Mouse (Mus musculus): Measurements from ENCODE around the gene Rnh1. TPM values are rescaled to one million over a fixed set of nuclear protein-coding genes. Genes with fewer than 3 reads are reported as not detected.

Rnh1 gene
- polyA plus RNA-seq, 1 experiment = 149 TPM

DNA sequence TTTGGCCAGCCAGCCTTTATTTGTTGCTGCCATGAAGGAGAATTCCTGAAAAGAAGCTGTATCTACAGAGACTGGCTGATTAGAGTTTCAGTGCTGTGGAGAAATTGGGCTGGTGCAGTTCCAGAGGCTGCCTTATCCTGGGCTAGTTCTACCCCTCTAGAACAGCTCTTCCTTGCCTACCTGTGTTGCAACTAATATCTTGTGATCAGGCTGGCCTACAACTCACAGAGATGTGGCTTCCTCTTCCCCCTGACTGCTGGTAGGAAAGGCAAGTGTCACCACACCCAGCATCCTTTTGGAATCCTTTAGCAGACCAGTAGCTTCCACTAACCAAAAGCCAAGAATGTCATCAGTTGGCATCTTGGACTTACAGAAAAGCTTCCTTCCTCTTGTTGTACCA lies 2.8 kb downstream of the Rnh1 start:
- DNase-seq (ENCODE audit: low read depth, low spot score) = no peak

DNA sequence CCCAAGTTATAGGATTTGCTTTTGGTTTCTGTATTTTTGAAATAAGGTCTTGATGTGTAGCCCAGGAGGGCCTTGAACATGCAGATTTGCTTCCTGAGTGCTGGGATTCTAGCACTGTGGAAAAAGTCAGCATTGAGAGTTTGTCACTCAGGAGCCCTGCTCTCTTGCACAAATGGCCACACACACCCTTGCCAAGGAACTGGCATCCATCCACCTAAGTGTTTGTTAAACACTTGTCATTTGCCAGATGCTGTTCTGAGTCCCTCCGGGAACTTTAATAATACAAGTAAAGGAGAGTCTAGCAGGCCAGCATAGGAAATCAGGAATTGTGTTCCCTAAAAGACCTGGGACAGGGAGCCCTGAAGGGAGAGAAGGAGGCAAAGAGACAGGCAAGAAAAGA lies 3.4 kb downstream of the Rnh1 start:
- 3% methylated on average over 1 of the region's 1 CpGs for WGBS
- no peak for DNase-seq (ENCODE audit: low read depth, low spot score)

DNA sequence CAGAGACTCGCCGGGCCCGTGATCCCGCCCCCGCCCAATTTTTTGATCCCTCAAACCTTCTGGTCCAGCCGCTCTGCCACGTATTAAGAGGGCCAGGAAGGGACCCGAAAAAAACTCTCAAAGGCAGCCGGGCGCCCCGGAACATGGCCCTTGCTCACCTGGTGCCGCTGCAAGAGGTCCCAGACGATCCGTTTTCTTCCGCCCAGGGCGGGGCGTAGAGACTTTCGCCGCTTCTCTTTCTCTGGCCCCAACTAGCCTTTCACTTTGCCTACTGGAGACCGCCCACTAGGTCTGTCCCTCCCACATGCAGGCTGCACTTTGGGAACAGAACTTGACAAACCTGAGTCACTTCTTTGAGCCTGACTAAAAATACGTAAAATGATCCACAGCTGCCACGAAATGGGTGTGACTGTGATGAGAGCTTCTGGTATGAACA lies 4.1 kb downstream of the Rnh1 start:
- whole genome bisulfite sequencing = 1% methylated on average over 22 of the region's 22 CpGs
- peak; percentile 93 for DNase-seq (ENCODE audit: low read depth, low spot score)

DNA sequence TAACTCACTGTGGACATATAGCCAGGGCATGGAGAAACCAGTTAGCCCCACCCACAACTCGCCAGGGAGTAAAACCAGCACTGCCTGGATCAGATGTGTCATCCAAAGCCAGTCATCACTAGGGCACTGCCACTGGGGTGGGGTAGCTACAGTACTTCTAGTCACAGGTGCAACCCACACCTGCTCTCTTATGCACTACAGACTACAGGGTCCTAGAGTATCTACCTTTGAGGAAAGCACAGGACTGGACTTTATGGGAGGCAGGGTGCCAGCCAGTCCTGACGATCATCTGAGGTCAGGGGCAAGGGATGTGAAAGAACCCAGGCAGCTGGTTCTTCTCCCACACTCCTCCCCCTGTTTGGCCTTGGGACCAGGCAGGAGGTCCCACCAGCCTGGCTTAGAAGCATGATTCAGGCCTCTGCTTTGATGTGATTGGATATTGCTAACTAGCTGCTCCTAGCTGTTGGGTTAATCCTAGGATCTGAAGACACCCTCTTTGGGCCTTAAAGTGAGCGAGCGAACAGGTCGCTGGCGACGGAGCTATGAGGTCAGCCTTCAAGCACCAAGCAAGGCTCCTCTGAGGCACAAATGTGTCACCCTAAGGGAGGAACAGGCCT lies 4.6 kb downstream of the Rnh1 start:
- 0% methylated on average over 7 of the region's 7 CpGs for WGBS
- DNase-seq (ENCODE audit: low read depth, low spot score) = no peak

DNA sequence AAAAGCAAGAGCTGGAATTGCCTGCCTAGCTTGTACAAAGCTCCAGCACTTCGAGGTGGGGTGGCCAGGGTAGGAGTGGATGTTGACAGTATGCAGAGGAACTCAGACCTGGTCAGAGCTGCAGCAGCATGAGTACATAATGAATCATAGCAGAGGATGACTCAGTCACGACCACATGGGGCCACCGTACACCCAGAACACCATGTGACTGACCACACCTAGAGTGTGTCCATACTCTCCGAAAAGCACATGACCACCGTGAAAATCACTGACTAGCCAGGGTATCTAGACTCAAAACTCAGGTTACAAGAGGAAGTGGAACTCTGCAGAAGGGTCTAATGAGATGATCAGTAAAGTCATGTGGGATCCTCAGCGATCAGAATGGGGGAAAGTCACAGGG lies 7.8 kb downstream of the Rnh1 start:
- no peak for DNase-seq (ENCODE audit: low read depth, low spot score)
- 29% methylated on average over 6 of the region's 6 CpGs for WGBS

DNA sequence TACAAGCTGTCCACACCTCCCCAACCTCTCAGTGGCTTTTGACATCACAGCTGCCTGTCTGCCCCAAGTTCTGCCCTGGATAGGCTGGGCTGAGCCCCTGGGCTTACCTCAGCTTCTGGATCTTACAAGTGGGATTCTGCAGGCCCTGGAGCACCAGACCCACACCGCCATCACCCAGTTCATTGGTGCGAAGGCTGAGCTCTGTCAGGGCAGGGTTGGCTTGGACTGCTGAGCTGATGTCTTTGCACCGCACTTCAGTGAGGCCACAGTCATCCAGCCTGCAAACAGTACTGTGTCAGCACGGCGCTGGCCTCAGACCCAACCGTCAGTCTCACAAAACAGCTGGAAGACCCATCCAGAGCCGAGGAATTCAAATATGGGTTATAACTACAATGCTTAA lies 8.3 kb downstream of the Rnh1 start:
- DNase-seq (ENCODE audit: low read depth, low spot score) = no peak
- 85% methylated on average over 7 of the region's 7 CpGs for WGBS

DNA sequence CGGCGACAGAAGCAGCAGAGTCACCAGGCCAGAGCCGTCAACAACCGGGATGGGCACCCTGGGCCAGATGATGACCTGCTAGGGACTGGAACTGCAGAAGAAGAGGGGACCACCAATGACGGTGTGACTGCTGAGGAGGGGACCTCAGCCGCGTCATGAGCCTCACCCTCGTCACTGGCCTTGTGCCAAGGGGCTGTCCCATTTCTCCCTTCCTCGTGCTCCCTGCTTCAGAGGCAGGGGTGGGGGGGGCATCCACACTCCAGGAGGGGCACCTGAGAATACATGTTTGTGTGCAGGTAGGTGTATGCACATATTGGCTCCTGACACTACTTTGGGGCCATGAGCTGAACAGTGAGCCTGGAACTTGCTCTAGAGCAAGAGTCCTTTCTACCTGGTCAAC lies 17.3 kb downstream of the Rnh1 start:
- no peak for DNase-seq (ENCODE audit: low read depth, low spot score)
- WGBS = 59% methylated on average over 9 of the region's 9 CpGs

DNA sequence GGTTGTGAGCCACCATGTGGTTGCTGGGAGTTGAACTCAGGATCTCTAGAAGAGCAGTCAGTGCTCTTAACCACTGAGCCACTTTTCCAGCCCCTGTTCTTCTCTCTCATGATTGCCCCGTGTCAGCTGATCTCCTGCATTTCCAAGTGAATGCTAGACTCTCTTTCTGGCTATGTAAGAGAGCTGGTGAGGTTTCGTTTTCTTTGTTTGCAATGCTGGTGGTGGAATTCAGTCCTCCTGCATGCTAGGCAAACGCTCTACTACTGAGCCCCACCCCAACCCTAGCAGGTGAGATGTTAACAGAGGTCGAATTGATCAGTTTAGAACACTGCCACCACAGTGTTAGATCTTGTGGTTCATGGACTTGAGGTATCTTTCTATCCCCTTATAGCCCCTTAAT lies 24.0 kb downstream of the Rnh1 start:
- no peak for DNase-seq (ENCODE audit: low read depth, low spot score)
- whole genome bisulfite sequencing = 40% methylated on average over 4 of the region's 4 CpGs

DNA sequence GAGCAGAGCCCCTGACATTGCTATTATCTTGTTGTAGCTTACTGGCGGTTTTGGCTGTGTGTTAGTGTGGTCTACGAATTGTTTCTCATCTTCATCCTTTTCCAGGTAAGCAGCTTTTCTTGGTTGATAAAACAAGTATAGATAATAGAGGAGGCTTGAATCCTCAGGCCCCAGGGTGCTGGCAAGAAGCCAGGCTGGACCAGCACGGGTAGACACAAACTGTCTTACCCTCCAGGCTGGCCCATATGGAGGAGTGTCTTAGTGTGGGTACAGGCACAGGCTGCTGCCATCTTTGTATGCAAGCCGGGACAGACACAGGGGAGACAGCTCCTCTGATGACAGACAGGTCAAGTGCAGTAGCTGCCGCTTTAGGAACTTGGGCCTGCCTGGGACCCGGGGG lies 25.6 kb downstream of the Rnh1 start:
- DNase-seq (ENCODE audit: low read depth, low spot score) = no peak
- WGBS = 84% methylated on average over 6 of the region's 6 CpGs

DNA sequence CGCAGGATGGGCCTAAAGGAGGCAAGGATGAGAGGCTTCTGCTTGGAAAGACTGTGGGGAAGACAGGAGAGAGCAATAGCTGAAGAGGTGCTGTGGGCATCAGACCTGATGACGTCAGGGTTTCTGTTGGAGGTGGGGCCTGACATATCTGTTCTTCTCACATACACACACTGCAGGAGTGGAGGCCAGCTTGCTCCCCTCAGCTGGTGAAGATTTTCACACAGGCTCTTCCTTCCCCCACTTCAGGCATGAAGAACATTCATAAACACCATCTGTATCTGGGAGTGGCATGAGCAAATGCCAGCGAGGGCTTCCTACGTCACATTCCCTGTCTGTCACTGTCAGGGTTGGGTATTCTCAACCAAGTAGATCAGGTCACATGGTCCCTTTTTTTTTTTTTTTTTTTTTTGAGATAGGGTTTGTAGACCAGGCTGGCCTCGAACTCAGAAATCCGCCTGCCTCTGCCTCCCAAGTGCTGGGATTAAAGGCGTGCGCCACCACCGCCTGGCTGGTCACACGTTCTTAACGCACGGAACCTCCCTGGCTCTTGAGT lies 26.5 kb downstream of the Rnh1 start:
- no peak for DNase-seq (ENCODE audit: low read depth, low spot score)
- 92% methylated on average over 12 of the region's 12 CpGs for WGBS

DNA sequence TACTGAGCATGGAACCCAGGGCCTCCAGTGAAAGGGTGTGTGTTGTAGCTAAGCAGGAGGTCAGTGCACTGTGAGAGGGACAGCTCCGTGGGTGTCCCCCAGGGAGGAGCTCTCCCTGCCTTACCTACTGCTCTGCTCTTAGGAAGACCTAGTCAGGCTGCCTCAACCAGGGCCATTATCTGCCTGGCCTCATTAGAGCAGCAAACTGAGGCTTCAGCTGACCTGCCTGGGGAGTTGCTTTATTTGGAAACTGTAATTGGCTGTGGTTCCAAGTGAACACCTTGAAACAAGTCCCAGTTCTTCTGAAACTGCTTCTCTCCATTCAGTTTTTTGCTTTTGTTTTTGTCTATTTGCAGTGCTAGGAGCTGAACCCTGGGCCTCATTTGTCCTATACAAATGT lies 27.3 kb downstream of the Rnh1 start:
- WGBS = 65% methylated on average over 1 of the region's 1 CpGs

DNA sequence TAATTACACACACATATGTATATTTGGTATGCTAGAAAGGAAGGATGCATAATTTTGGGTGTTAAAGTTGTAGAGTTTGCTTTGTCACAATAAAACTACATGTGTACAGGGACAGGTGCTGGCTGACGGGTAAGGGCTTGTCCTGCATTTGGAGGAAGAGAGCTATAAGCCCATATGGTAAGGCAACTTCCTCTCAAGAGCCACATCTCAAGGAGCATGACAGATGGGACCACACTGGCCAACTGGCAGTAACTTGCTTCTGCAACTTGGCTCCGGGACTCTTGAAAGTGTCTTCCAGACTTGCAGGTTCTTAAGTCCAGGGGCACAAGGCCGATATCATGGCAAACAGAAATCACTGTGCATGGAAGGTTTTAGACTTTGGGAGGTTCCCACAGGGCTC lies 28.0 kb downstream of the Rnh1 start:
- no peak for DNase-seq (ENCODE audit: low read depth, low spot score)

More for the DNA sequence above, 27.3 kb downstream of the Rnh1 start:
- no peak for DNase-seq (ENCODE audit: low read depth, low spot score)

DNA sequence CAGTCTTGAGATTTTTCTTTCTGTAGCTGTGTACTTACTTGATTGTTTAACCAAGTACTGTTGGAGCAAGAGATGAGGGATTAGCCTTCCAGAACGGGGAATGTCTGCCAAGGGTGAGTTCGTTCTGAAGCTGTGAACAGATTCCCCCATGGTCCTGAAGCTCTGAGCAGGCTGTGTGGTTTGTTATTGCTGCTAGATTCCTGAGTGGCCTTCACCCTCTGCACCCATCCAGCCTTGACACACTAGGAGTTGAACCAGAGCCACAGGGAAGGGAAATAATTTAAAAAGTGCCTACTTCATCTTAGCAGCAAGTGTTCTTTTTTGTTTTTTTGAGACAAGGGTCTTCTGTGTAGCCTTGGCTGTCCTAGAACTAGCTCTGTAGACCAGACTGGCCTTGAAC lies 28.8 kb downstream of the Rnh1 start:
- WGBS = 60% methylated on average over 2 of the region's 2 CpGs
- no peak for DNase-seq (ENCODE audit: low read depth, low spot score)

More for the DNA sequence above, 28.0 kb downstream of the Rnh1 start:
- 83% methylated on average over 3 of the region's 3 CpGs for WGBS

DNA sequence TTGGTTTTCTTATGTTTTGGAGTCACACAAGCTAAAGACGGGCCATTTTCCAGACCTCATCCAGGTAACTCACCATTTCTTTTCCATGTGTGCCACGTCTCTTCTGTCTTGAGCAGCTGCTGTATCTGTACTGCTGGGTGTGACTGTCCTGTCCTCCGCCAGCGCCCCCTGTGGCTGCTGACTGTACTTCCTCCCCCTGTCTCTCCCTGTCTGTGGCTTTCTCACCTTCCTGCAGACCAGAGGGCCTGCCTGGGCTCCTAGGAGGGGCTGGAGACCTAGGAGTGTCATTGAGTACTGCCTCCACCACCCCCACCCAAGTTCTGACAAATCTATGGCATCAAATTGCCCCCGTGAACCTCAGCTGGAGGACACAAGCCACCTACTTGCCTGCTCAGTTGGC lies 29.5 kb downstream of the Rnh1 start:
- 50% methylated on average over 5 of the region's 5 CpGs for WGBS
- no peak for DNase-seq (ENCODE audit: low read depth, low spot score)

DNA sequence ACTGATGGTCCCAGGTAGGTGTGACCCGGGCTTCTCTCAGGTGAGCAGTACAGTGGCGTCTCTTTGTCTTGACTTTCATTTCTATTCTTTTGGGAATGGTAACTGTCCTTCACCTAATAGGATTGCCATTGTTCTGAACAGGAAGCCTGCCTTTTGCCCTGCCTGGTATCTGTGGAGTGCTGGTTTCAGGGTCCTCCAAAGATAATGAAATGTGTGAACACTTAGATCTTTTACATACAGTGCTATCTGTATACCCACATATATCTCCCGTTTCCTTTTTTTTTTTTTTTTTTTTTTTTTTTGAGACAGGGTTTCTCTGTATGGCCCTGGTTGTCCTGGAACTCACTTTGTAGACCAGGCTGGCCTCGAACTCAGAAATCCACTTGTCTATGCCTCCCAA lies 31.3 kb downstream of the Rnh1 start:
- no peak for DNase-seq (ENCODE audit: low read depth, low spot score)
- WGBS = 89% methylated on average over 4 of the region's 4 CpGs

DNA sequence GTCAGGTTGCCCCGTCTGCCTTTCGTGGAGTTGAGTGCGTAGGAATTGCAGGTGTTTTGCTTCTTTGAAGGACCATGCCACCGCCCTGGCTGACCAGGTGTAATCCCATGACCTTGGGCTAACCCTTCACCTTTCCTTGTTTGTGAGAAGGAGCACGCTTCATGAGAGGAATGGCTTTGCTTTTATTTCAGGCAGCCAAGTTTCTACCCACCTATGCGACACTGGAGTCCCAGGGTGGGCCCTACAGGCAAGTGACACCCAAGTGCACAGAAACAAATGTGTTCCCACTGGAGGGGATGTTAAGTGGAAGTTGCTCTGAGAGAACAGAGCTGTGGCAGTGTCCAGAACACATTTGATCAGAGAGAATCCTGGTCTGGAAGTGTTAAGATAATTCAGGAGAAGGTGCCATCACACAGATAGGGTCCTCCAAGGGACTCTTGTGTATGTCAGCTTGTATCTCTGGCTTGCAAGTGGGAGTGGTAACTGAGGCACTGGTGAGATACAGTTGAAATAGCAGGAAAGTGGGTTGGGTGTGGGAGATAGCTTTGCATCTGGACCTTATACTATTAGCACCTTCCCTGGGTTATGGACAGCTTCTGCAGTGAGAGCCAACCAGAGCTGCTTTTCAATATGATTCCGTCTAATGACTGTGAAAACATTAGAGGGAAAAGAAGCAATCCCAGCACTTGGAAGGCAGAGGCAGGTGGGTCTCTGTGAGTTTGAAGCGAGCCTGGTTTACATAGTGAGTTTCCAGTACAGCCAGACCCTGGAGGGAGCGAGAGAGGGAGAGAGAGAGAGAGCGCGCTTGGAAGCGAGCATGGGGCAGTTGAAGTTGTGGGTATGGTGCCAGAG lies 40.5 kb downstream of the Rnh1 start:
- DNase-seq (ENCODE audit: low read depth, low spot score) = no peak
- WGBS = 53% methylated on average over 12 of the region's 12 CpGs

DNA sequence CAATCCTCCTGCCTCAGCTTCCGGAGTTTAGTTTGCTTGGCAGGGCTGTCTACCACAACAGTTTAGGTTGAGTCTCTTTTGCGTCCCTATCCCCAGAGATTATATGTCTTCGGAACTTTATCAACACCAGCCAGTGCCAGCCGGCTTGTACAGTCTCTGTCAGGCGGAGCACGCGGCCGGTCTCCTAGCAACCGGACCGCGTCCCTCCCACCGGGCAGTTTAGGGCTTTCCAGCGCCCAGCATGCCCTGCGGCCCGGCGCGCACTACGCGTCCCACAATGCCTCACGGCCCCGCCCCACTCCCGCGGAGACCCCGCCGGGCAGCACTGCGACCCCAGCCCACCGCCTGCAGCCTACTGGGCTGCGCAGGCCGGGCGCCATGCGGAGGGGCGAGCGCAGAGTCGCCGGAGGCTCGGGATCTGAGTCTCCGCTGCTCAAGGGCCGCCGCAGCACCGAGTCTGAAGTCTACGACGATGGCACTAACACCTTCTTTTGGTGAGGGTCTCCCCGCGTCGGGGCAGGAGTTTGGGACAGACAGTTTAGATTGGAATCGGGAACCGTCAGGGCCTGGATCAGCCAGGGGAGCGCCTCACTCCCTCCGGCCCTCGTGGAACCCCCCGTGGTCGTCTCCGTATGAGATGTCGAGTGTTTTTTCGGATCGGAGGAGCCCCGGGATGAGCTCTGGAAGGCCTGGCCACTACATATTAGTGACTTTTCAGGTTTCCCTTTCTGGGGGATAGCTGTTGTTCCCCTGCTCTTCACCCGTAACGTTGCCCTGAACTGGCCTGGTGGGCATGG lies 41.4 kb downstream of the Rnh1 start:
- peak; percentile 58 for DNase-seq (ENCODE audit: low read depth, low spot score)
- WGBS = under 1% methylated on average over 59 of the region's 59 CpGs

DNA sequence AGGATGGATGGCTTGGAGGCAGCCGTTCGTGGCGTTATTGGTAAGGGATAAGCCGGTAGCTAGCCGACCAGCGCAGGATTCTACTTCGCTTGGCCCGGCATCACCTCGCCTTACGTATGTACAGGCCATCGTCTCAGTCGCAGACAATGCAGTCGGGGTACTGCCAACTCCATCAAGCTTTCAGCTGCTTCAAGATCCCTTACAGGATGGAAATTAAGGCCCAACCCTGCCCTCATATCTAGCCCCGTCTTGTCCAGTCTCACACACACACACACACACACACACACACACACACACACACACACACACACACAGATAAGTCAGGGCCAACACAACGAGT lies 49.2 kb downstream of the Rnh1 start:
- WGBS = 2% methylated on average over 15 of the region's 15 CpGs
- no peak for DNase-seq (ENCODE audit: low read depth, low spot score)

DNA sequence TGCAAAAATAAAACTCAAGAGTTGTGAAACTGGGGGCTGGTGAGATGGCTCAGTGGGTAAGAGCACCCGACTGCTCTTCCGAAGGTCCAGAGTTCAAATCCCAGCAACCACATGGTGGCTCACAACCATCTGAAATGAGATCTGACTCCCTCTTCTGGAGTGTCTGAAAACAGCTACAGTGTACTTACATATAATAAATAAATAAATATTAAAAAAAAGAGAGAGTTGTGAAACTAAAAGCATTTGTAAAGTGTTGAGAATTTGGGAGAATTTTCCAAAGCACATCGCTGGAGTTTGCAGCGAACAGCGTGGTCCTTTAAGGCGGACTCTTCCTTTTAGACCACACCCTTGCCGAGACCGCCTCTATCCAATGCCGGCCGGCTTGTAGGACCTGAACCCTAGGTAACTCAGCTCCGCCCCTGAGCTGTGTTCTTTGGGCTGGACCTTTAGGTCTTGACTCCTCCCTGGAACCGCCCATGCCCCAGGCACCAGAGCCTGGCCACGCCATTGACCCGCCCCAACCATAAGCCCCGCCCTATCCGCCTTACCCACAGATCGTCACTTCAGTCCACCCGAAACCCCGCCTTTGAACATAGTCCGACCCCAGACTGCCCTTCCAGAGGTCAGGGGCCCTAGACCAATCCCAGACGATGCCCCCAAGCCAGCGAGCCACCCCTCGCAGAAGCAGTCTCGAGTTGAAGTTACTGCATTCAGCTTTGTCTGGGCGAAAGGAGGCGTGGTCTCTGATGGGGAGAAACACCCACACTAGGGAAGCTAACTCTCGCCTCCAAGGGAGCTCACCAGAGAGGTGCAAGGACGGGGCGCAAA lies 49.8 kb downstream of the Rnh1 start:
- DNase-seq (ENCODE audit: low read depth, low spot score) = peak; percentile 97
- under 1% methylated on average over 29 of the region's 29 CpGs for WGBS

DNA sequence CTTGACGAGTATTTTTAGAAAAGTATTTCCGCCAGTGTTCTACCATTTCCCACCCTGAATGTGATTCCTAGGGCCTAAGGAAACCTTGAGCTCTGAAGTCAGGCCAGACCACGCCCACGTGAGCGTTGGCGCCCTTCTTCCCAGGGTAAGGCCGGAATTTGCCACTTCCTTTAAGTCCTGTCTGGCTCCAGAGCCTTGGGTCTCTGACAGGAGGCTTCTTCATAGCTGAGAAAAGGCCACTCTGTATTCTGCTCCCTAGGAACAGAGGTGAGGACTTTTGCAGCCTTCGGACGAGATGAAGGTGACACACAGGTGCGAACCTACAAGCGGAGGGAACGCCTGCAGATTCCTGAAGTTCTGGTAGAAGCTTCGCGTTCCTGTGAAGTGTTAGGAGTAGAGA lies 50.4 kb downstream of the Rnh1 start, which contains the start of gene Ptdss2:
Gene Ptdss2 (plus strand): TSS at position 138 of the 400 bp plus-strand sequence.
- whole genome bisulfite sequencing = 19% methylated on average over 14 of the region's 14 CpGs
- DNase-seq (ENCODE audit: low read depth, low spot score) = peak; percentile 53
